In the genomic region with DNA sequence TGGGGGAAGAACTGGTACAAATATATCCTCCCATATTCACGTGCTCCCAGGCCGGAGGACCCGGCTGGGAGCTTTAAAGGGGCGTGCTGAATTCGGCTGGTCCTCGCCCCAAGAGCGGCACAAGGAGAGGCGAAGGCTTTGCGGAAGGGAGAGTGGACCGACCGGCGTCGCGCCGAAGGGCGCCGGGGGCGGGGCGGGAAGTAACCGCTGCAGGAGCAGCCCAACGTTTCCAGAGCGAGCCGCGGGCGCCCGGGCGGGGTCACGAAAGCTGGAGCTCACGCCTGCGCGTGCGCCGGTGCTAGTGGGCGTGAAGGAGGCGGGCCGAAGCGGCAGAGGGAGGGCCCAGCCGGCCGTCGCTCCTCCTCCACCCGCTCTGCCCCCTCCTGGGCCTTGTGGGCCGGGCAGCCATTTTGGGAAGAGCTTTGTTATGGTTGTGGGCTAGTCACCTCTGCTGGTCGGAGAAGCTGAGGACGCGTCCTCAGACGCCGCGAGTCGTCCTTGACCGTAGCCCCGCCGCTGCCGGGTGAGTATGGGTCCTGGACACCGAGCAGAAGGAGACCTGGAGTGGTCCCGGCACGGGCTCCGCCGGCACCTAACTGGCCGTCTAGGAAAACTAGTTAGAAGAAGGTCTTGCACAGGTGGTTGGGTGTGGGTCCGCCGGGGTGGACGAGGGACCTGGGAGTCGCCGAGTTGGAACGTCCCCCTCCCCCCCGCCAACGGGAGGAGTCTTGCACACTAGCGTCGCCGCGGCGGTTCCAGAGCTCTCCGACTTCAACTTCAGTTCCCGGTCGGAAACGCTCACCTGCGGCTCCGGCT, we compare ENCODE assay signal across 8 mouse cellular contexts. TPM values are rescaled to one million over a fixed set of nuclear protein-coding genes. Genes with fewer than 3 reads are reported as not detected.
A peak's percentile ranks its signal among the peaks of the same experiment; 100 is the strongest.
DNase-seq lines count a peak whose midpoint lies in the region; ATAC-seq lines count a peak whose summit lies in the region.

A gene (plus strand): TSS at position 353 of the 816 bp plus-strand sequence.

- peak; percentile 95 for ATAC-seq in hindbrain, embryonic 11.5 days (ENCODE audit: low FRiP score)

- under 1% methylated on average over 76 of the region's 78 CpGs for WGBS in hindbrain, embryonic 11.5 days

- H3K27me3 ChIP-seq in hindbrain, embryonic 11.5 days (ENCODE audit: control insufficient read depth, insufficient read depth, low read length), result no peaks in the 10 kb centered on the region

- peak within 1 kb of the TSS; percentile 75 for H3K4me2 ChIP-seq in hindbrain, embryonic 11.5 days (replicated peaks; ENCODE audit: low read depth, low read length)

- H3K9me3 ChIP-seq in hindbrain, embryonic 11.5 days (ENCODE audit: control insufficient read depth, low read length), result no peaks in the 10 kb centered on the region

- DNase-seq in MN1 (ENCODE audit: low spot score), result peak; percentile 90
- peak; percentile 95 for DNase-seq in cerebellum, adult 9-10 months
- DNase-seq in frontal cortex, adult 2 months (ENCODE audit: extremely low spot score in 1 of 2, low spot score in 1 of 2), result peak; percentile 93 to 97
- peak; percentile 97 for DNase-seq in hindbrain, embryonic 11.5 days (ENCODE audit: low spot score)
- DNase-seq in layer of hippocampus, postnatal 10 days (ENCODE audit: low spot score in 2 of 2), result peak; percentile 97 to 98
- peak; percentile 97 for DNase-seq in lung, postnatal 10 days
- peak; percentile 99 for DNase-seq in ovary, postnatal 36 days (ENCODE audit: low spot score)
- peak; percentile 99 for DNase-seq in thymus, postnatal 25 days

- H3K4me1 ChIP-seq in hindbrain, embryonic 11.5 days (replicated peaks; ENCODE audit: control insufficient read depth, insufficient read depth, low read length), result no peaks in the 10 kb centered on the region

- peak within 1 kb of the TSS; percentile 81 for H3K9ac ChIP-seq in hindbrain, embryonic 11.5 days (ENCODE audit: low read depth, low read length)

- H3K36me3 ChIP-seq in hindbrain, embryonic 11.5 days (ENCODE audit: control insufficient read depth, insufficient read depth, low read length), result 0 out of 2 replicates have a peak, but pooled peaks cover 2% of the 10 kb centered on the region

- peak within 1 kb of the TSS; percentile 91 for H3K27ac ChIP-seq in hindbrain, embryonic 11.5 days (ENCODE audit: low read depth, low read length)

- peak within 1 kb of the TSS; percentile 93 for H3K4me3 ChIP-seq in hindbrain, embryonic 11.5 days (ENCODE audit: low read depth, low read length)

RNA-seq across cellular contexts. Expression of the gene that starts here (rescaled TPM):
- 36.7 and 37.4 TPM in 2 replicates for polyA plus RNA-seq in frontal cortex, adult 2 months (2012; rRNA removed)
- 35.9 and 36.0 TPM in 2 replicates for polyA plus RNA-seq in hindbrain, embryonic 11.5 days (2014; fragmentation: Nextera tagmentation; extraction: Ambion mirVana)
- total RNA-seq in layer of hippocampus, postnatal 10 days (2021), result 10 to 100 TPM; 28.7 to 33.2 TPM

Comparison
In these comparisons a context has a peak if more than half of its experiments do, and no peak if none do; other contexts are left out.
1. Peak in every context shown above with its lines: DNase-seq, ATAC-seq, H3K4me3 ChIP-seq and H3K27ac ChIP-seq.